Mouse (Mus musculus) hematopoietic stem cell, adult 5-6 weeks (primary cell): ENCODE results near the gene Gm3755. TPM values are rescaled to one million over a fixed set of nuclear protein-coding genes. Genes with fewer than 3 reads are reported as not detected.
"Not testable (repeated sequence)": the region's sequence is repeated elsewhere in the genome, so short reads cannot be mapped to it uniquely, and the experiment has no call there.

Source experiments
- ATAC-seq, 2 experiments: fragments of 125-278 bp in 1 of 2; replicated peaks in 1 of 2; 2 replicates each; pipeline ENCODE4 v1.8.0; 2016 to 2017; ENCODE audit warnings: inconsistent platforms in 2 of 2, mild to moderate bottlenecking in 2 of 2, moderate number of reproducible peaks in 2 of 2, low read depth in 1 of 2, moderate TSS enrichment in 1 of 2; ENCODE audit not compliant: low FRiP score in 2 of 2, poor library complexity in 2 of 2, severe bottlenecking in 2 of 2, insufficient read depth in 1 of 2, low TSS enrichment in 1 of 2
- total RNA-seq: library from RNA; stranded (forward); fragments of 172-1452, 232-1000 nt; gene quantifications from 2 replicates; pipeline ENCODE4 v1.2.3, GENCODE M21; 2017

Gene Gm3755
- total RNA-seq = not detected in 2 replicates

DNA sequence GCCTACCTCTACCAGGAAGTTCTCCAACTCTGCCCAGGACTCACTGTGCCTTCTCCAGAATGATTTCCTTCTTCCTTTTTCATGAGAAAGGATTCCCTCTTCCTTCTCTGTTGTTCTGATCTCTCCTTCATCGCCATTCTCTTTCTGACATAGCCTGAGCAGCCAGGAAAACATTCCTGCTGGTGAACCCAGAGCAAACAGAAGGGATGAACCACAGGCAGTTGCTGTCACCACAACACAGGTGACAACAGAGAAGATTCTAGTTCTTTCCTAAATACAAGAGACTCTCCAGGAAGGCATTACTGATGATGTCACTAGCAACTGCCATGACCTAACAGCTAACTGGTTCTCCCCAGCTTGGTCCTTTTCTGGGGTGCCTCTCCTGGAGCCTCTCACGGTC, at the start of gene Gm3755:
TSS of gene Gm3755 (minus strand) at position 101 of the 400 bp plus-strand sequence.
- not testable (repeated sequence) for ATAC-seq

DNA sequence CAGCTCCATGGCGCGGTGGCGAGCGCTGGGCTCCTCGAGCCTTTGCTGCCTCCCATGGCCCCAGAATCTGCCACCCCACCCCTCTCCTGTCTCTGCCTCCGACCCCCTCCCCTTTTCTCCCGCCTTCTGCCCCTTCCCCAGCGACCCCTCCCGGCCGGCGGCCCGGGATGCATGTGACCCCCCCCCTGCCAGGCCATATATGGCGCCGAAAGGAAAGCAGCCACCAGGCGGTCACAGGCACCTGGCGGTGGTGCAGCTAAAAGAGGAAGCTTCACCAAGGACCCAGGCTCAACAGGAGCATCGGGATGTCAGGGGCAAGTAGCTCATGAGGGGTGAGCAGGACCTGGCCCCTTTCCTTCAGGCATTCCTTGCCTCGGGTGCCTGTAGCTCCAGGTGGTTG, 38.0 kb upstream of the Gm3755 start:
- ATAC-seq = not testable (repeated sequence)

DNA sequence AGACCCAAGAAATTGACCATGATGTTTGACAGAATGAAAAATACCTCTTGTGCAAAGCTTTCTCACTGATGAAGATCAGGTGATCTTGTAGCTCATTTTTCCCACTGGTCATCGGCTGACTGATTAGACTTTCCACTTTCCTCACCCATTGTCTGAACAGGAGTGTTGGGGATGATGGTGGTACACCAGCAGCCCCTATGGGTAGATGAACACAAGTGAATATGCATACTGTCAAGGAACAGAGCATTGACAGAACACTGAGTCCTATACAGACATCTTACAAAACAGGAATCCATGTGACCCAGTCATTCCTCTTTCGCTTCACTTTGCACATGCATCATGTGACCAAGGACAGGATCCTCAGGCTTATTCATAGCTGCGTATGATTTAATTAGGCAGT, 32.9 kb upstream of the Gm3755 start, which contains the start of gene Gm3752:
TSS of gene Gm3752 (minus strand) at position 101 of the 400 bp plus-strand sequence.
- ATAC-seq = not testable (repeated sequence)

DNA sequence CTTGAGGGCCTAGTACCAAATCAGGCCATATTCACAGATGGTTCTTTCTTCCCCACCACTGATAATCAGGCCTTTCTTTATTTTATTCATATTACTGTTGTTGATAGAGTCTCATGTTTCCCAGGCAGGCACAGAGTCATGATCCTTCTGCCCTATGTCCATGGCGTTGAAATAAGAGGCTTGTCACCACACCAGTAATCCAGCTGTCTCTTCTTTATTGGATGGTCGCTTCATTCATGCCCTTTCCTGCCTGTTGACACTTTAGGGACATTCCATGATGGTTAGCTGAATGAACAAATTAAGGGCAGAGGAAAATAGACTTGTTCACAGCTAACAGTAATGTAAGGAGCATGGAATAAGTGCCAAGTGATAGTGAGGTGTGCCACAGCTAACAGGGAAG, 28.2 kb downstream of the Gm3755 start:
- not testable (repeated sequence) for ATAC-seq

Other genes starting within 250 kb of the Gm3755 start
- gene Gm3727, start 186.2 kb downstream of the Gm3755 start, total RNA-seq = not detected in 2 replicates
- 1.7 and 5.3 TPM in 2 replicates for gene Gm3739, start 135.9 kb downstream of the Gm3755 start, total RNA-seq
- gene Gm5797, start 118.5 kb downstream of the Gm3755 start, total RNA-seq = not detected in 2 replicates
- not detected in 2 replicates for gene Gm8374, start 85.8 kb downstream of the Gm3755 start, total RNA-seq
- gene Gm3752, start 32.8 kb upstream of the Gm3755 start, total RNA-seq = 0.99 TPM in 1 of 2 replicates, not detected in the other
- gene Gm3558, start 117.6 kb upstream of the Gm3755 start, total RNA-seq = 0.56 TPM in 1 of 2 replicates, not detected in the other
- gene Gm10338, start 144.7 kb upstream of the Gm3755 start, total RNA-seq = not detected in 2 replicates
- not detected in 2 replicates for gene Gm10128, start 193.1 kb upstream of the Gm3755 start, total RNA-seq